Mouse (Mus musculus): ENCODE data around the gene Ccdc65.

GRCm38 (mm10) chr15:98674284-98674993, 33.6 kb upstream of the Ccdc65 start:
- TF ChIP-seq POLR2A (IDR thresholded peaks at IDR 0.05; ENCODE audit: borderline replicate concordance, insufficient read depth, low read length) (no peak), CTCF (IDR thresholded peaks at IDR 0.05; ENCODE audit: borderline replicate concordance, insufficient read depth, low read depth, low read length) (no peak)

All from cerebellum, adult 2 months (tissue).